Mouse (Mus musculus) stomach, embryonic 14.5 days (tissue): ENCODE measurements around the gene Kpnb1. TPM values are rescaled to one million over a fixed set of nuclear protein-coding genes. Genes with fewer than 3 reads are reported as not detected.

Experiments used
- ATAC-seq: fragments of 200-750 bp; cut with Nextera tagmentation; 2 replicates; pipeline ENCODE4 v1.8.0; 2017; ENCODE audit warnings: low read depth, moderate TSS enrichment; ENCODE audit not compliant: insufficient number of reproducible peaks, insufficient read depth, low FRiP score
- H3K27ac ChIP-seq: fragments of 300-500 bp; sonication (generic); 2 replicates; pipeline ENCODE4 v1.5.1; 2014; ENCODE audit warnings: mild to moderate bottlenecking, low read length, moderate library complexity, mixed read lengths
- H3K27me3 ChIP-seq: fragments of 300-500 bp; sonication (generic); 2 replicates; pipeline ENCODE4 v1.6.1; 2014; ENCODE audit warnings: low read length, control low read depth, mixed read lengths; ENCODE audit not compliant: control insufficient read depth, insufficient read depth
- H3K36me3 ChIP-seq: fragments of 300-500 bp; sonication (generic); 2 replicates; pipeline ENCODE4 v1.6.1; 2014; ENCODE audit warnings: mild to moderate bottlenecking, control low read depth, low read length, moderate library complexity, mixed read lengths; ENCODE audit not compliant: control insufficient read depth, insufficient read depth
- H3K4me1 ChIP-seq: fragments of 300-500 bp; sonication (generic); 2 replicates; pipeline ENCODE4 v1.6.1; 2014; ENCODE audit warnings: low read length, control low read depth, mixed read lengths; ENCODE audit not compliant: control insufficient read depth, insufficient read depth
- H3K4me2 ChIP-seq: fragments of 300-500 bp; sonication (generic); replicated peaks from 2 replicates; pipeline ENCODE4 v1.6.1; 2014; ENCODE audit warnings: low read depth, low read length, control low read depth
- H3K4me3 ChIP-seq: fragments of 300-500 bp; sonication (generic); 2 replicates; pipeline ENCODE4 v1.5.1; 2014; ENCODE audit warnings: low read depth, low read length, control low read depth
- H3K9ac ChIP-seq: fragments of 300-500 bp; sonication (generic); replicated peaks from 2 replicates; pipeline ENCODE4 v1.6.1; 2014; ENCODE audit warnings: low read depth, mild to moderate bottlenecking, control low read depth, low read length, moderate library complexity, mixed read lengths
- H3K9me3 ChIP-seq: fragments of 300-500 bp; sonication (generic); 2 replicates; pipeline ENCODE4 v1.6.1; 2016; ENCODE audit warnings: low read depth, low read length, control low read depth; ENCODE audit not compliant: control insufficient read depth
- WGBS: fragments of 180-500 bp; shearing (Covaris S2); extraction: QIAGEN DNeasy Blood & Tissue Kit; methylation state at CpG from one replicate; pipeline ENCODE4 v1.1.7; 2014; 5-methylcytosine and 5-hydroxymethylcytosine counted together
- polyA plus RNA-seq: library from polyadenylated mRNA; unstranded; fragments of >200 nt; fragmentation: Nextera tagmentation; extraction: Ambion mirVana; gene quantifications from 2 replicates; pipeline ENCODE4 v1.2.1, GENCODE M21; 2014

Kpnb1 gene
- 65.1 and 67.7 TPM in 2 replicates for polyA plus RNA-seq

- H3K27ac ChIP-seq: peak within 1 kb of the TSS; percentile 97
- no peaks in the 10 kb centered on the region for H3K9me3 ChIP-seq
- WGBS: under 1% methylated on average over 91 of the region's 101 CpGs
- H3K4me2 ChIP-seq: peak within 1 kb of the TSS; percentile 72
- peaks cover 17% of the 10 kb centered on the region for H3K4me1 ChIP-seq
- peak; percentile 95 for ATAC-seq
- H3K9ac ChIP-seq: peak within 1 kb of the TSS; percentile 96
- H3K36me3 ChIP-seq: peaks cover 26% of the 10 kb centered on the region
- H3K27me3 ChIP-seq: no peaks in the 10 kb centered on the region
- H3K4me3 ChIP-seq: peak within 1 kb of the TSS; percentile 86
These were observed at the start of gene Kpnb1 for GRCm38 (mm10) chr11:97187764-97188642. Kpnb1 (minus strand) TSS chr11:97187881.

- H3K9ac ChIP-seq: no peak overlapping the region
- H3K9me3 ChIP-seq: no peaks in the 10 kb centered on the region
- no peak overlapping the region for H3K4me3 ChIP-seq
- peaks cover 64% of the 10 kb centered on the region for H3K36me3 ChIP-seq
- no peaks in the 10 kb centered on the region for H3K27me3 ChIP-seq
- no peak overlapping the region for H3K27ac ChIP-seq
- H3K4me2 ChIP-seq: no peak overlapping the region
- WGBS: 90% methylated on average over 5 of the region's 5 CpGs
- ATAC-seq: no peak
- H3K4me1 ChIP-seq: no peaks in the 10 kb centered on the region
These were observed 44.8 kb upstream of the Kpnb1 start for GRCm38 (mm10) chr11:97232436-97232835.

GRCm38 (mm10) chr11:97229396-97229795 is 41.7 kb upstream of the Kpnb1 start:
- H3K27ac ChIP-seq: no peak overlapping the region
- no peak overlapping the region for H3K9ac ChIP-seq
- no peak overlapping the region for H3K4me3 ChIP-seq
- H3K4me1 ChIP-seq: no peaks in the 10 kb centered on the region
- H3K36me3 ChIP-seq: peaks cover 67% of the 10 kb centered on the region
- H3K9me3 ChIP-seq: no peaks in the 10 kb centered on the region
- WGBS: 96% methylated on average over 2 of the region's 2 CpGs
- H3K4me2 ChIP-seq: no peak overlapping the region
- H3K27me3 ChIP-seq: no peaks in the 10 kb centered on the region
- no peak for ATAC-seq

GRCm38 (mm10) chr11:97228985-97229384 is 41.3 kb upstream of the Kpnb1 start:
- peaks cover 66% of the 10 kb centered on the region for H3K36me3 ChIP-seq
- no peaks in the 10 kb centered on the region for H3K4me1 ChIP-seq
- H3K9ac ChIP-seq: no peak overlapping the region
- H3K27ac ChIP-seq: no peak overlapping the region
- ATAC-seq: no peak
- H3K27me3 ChIP-seq: no peaks in the 10 kb centered on the region
- no peak overlapping the region for H3K4me3 ChIP-seq
- H3K9me3 ChIP-seq: no peaks in the 10 kb centered on the region
- 90% methylated on average over 7 of the region's 7 CpGs for WGBS
- H3K4me2 ChIP-seq: no peak overlapping the region

GRCm38 (mm10) chr11:97226131-97226530 is 38.5 kb upstream of the Kpnb1 start:
- Histone ChIP-seq H3K27ac (no peak overlapping the region), H3K9me3 (no peaks in the 10 kb centered on the region), H3K4me1 (no peaks in the 10 kb centered on the region), H3K36me3 (peaks cover 71% of the 10 kb centered on the region), H3K9ac (no peak overlapping the region), H3K27me3 (no peaks in the 10 kb centered on the region), H3K4me2 (no peak overlapping the region), H3K4me3 (no peak overlapping the region)
- no peak for ATAC-seq
- WGBS: 97% methylated on average over 1 of the region's 1 CpGs

- WGBS: 66% methylated on average over 3 of the region's 3 CpGs
- Histone ChIP-seq H3K27me3 (no peaks in the 10 kb centered on the region), H3K27ac (no peak overlapping the region), H3K9me3 (no peaks in the 10 kb centered on the region), H3K4me2 (no peak overlapping the region), H3K4me3 (no peak overlapping the region), H3K9ac (no peak overlapping the region), H3K4me1 (no peaks in the 10 kb centered on the region), H3K36me3 (peaks cover 68% of the 10 kb centered on the region)
- no peak for ATAC-seq
These were observed 35.8 kb upstream of the Kpnb1 start for GRCm38 (mm10) chr11:97223485-97223884.

GRCm38 (mm10) chr11:97221611-97222010 is 33.9 kb upstream of the Kpnb1 start:
- Histone ChIP-seq H3K4me3 (no peak overlapping the region), H3K4me1 (no peaks in the 10 kb centered on the region), H3K27ac (no peak overlapping the region), H3K36me3 (peaks cover 69% of the 10 kb centered on the region), H3K9me3 (no peaks in the 10 kb centered on the region), H3K27me3 (no peaks in the 10 kb centered on the region), H3K4me2 (no peak overlapping the region), H3K9ac (no peak overlapping the region)
- no peak for ATAC-seq
- WGBS: 93% methylated on average over 2 of the region's 2 CpGs

GRCm38 (mm10) chr11:97220211-97220610 is 32.5 kb upstream of the Kpnb1 start:
- WGBS: 90% methylated on average over 3 of the region's 3 CpGs
- H3K4me3 ChIP-seq: no peak overlapping the region
- no peak overlapping the region for H3K9ac ChIP-seq
- ATAC-seq: no peak
- H3K27ac ChIP-seq: no peak overlapping the region
- no peaks in the 10 kb centered on the region for H3K9me3 ChIP-seq
- H3K36me3 ChIP-seq: peaks cover 73% of the 10 kb centered on the region
- H3K4me2 ChIP-seq: no peak overlapping the region
- no peaks in the 10 kb centered on the region for H3K4me1 ChIP-seq
- no peaks in the 10 kb centered on the region for H3K27me3 ChIP-seq
